Mouse (Mus musculus) intestine, embryonic 15.5 days (tissue): ENCODE measurements around the gene Haspin. TPM values are rescaled to one million over a fixed set of nuclear protein-coding genes. Genes with fewer than 3 reads are reported as not detected.

Experiments used
- ATAC-seq: fragments of 200-750 bp; cut with Nextera tagmentation; 2 replicates; pipeline ENCODE4 v1.8.0; 2017; ENCODE audit warnings: moderate TSS enrichment, moderate library complexity
- H3K27ac ChIP-seq: fragments of 300-500 bp; sonication (generic); 2 replicates; pipeline ENCODE4 v1.5.1; 2015; ENCODE audit warnings: mild to moderate bottlenecking, inconsistent platforms
- H3K27me3 ChIP-seq: fragments of 300-500 bp; sonication (generic); replicated peaks from 2 replicates; pipeline ENCODE4 v1.6.1; 2015; ENCODE audit warnings: inconsistent platforms
- H3K36me3 ChIP-seq: fragments of 300-500 bp; sonication (generic); 2 replicates; pipeline ENCODE4 v1.6.1; 2015; ENCODE audit warnings: inconsistent platforms
- H3K4me1 ChIP-seq: fragments of 300-500 bp; sonication (generic); replicated peaks from 2 replicates; pipeline ENCODE4 v1.6.1; 2015; ENCODE audit warnings: inconsistent platforms
- H3K4me2 ChIP-seq: fragments of 300-500 bp; sonication (generic); replicated peaks from 2 replicates; pipeline ENCODE4 v1.6.1; 2015; ENCODE audit warnings: mild to moderate bottlenecking, inconsistent platforms
- H3K4me3 ChIP-seq: fragments of 300-500 bp; sonication (generic); replicated peaks from 2 replicates; pipeline ENCODE4 v1.5.1; 2015; ENCODE audit warnings: inconsistent platforms
- H3K9ac ChIP-seq: fragments of 300-500 bp; sonication (generic); 2 replicates; pipeline ENCODE4 v1.6.1; 2015; ENCODE audit warnings: inconsistent platforms
- H3K9me3 ChIP-seq: fragments of 300-500 bp; sonication (generic); 2 replicates; pipeline ENCODE4 v1.6.1; 2016; ENCODE audit warnings: inconsistent platforms
- WGBS: fragments of 180-500 bp; shearing (Covaris S2); methylation state at CpG from one replicate; pipeline ENCODE4 v1.1.7; 2015; 5-methylcytosine and 5-hydroxymethylcytosine counted together
- polyA plus RNA-seq: library from polyadenylated mRNA; unstranded; fragments of >200 nt; fragmentation: Nextera tagmentation; extraction: Ambion mirVana; gene quantifications from 2 replicates; pipeline ENCODE4 v1.2.1, GENCODE M21; 2015

Haspin gene
- 15.2 and 16.5 TPM in 2 replicates for polyA plus RNA-seq

DNA sequence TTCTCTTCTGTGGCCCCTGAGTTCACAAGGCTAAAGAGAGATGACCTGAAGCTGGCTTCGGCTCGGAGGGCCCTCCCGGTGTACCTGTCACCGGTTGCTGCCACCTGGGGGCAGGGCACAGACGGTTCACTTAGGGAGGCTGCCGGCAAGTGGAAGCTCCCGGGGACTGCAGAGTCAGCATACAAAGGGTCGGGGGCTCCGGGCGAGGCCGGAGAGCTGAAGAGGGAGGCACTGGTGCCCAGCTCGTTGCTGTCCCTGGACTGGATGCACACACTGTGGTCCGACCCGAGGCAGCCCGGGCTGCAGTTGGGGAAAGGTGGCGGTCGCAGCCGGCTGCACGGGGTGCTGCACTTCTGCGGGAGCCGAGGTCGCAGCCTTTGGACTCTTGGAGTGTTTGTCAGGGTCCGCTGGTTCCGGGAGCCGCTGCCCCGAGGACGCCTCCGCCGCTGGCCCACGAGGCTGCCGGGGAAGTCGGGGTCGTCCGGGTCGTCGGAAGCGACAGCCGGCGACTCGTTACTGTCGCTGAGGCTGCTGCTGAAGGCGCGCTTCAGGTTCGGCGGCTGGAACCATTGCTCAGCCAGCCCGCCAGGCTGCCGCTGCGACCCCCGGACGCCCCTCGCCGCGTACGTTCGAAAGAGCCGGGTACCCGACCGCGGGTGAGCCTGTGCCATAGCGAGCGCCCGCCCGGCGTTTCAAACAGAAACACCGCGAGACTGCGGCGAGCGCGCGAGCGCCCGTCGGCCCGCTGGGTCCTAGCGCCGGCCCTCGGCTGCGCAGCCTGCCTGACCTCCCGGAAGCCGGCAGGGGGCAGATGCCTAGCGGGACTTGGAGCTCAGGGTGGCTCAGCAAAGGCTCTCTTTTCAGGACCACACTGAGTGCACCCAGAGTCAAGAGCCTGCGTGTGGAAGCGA is at the start of gene Haspin:
TSS of gene Haspin (minus strand) at position 704 of the 911 bp plus-strand sequence.
- H3K4me2 ChIP-seq = peak within 1 kb of the TSS; percentile 63
- peaks cover 6% of the 10 kb centered on the region; the same call in 1 of the 2 replicates for H3K36me3 ChIP-seq
- under 1% methylated on average over 81 of the region's 84 CpGs for WGBS
- 0 out of 2 replicates have a peak within 1 kb of the TSS, but pooled peaks have one; percentile 5 for H3K27ac ChIP-seq
- H3K4me3 ChIP-seq = peak within 1 kb of the TSS; percentile 78
- no peaks in the 10 kb centered on the region for H3K27me3 ChIP-seq
- no peaks in the 10 kb centered on the region for H3K9me3 ChIP-seq
- H3K4me1 ChIP-seq = peaks cover 9% of the 10 kb centered on the region; the same call in 1 of the 2 replicates
- peak; percentile 97 for ATAC-seq
- H3K9ac ChIP-seq = peak within 1 kb of the TSS; percentile 58

DNA sequence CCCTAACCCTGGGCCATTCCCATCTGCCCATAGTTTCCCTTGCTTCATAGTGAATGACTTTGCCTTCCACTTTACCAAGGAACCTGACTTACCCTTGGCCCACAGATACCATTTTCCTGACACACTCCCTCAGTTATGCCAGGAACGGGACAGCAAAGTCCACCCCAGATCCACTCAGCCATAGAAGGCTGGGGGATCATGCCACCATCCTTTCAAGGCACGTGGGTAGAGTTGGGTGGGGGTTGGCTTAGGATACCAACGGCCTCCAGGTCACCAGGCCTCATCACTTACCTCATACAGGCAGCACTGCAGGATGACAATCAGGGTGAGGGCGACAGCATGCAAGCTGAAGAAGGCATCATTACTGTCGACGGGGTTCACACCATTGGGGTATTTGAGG is 49.1 kb upstream of the Haspin start:
- no peaks in the 10 kb centered on the region for H3K27me3 ChIP-seq
- H3K27ac ChIP-seq = no peak overlapping the region
- H3K9me3 ChIP-seq = no peaks in the 10 kb centered on the region
- H3K4me3 ChIP-seq = no peak overlapping the region
- no peak for ATAC-seq
- H3K9ac ChIP-seq = no peak overlapping the region
- 91% methylated on average over 6 of the region's 6 CpGs for WGBS
- peaks cover 9% of the 10 kb centered on the region for H3K36me3 ChIP-seq
- no peaks in the 10 kb centered on the region for H3K4me1 ChIP-seq
- no peak overlapping the region for H3K4me2 ChIP-seq

DNA sequence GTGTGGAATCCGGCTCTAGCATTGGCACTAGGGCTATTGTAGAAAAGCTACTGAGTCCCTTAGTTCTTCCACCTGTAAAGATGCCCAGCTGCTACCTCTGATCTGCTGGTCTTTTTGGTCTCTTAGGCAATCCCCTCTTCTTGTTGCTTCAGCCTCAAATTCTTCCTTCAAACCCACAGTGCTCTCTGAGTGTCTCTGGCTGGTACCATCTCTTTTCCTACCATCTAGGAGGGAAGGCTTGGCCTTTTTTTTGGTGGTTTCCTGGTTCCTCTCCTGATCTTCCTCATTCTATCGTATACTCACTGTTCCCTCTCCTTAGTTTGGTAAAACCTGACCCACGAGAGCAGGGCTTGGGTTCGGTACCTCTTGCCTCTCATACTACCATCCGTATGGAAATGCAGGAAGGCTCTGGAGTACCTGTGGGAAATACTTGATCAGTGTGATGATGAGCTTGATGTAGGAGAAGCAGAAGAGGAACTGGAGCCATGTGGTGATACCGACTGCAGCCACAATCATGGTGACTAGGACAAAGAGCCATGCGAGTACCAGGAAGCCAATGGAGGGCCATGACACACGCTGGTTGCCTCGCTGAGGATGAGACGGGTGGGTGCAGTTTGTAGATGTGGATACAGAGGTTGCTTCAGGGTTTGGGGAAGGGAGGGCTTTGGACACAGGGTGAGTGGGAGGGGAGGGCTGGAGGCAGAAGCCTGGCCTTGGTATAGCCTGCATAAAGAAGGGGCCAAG is 48.0 kb upstream of the Haspin start:
- Histone ChIP-seq H3K27me3 (no peaks in the 10 kb centered on the region), H3K9me3 (no peaks in the 10 kb centered on the region), H3K36me3 (peaks cover 13% of the 10 kb centered on the region), H3K4me2 (no peak overlapping the region), H3K4me1 (no peaks in the 10 kb centered on the region), H3K4me3 (no peak overlapping the region), H3K27ac (no peak overlapping the region), H3K9ac (no peak overlapping the region)
- no peak for ATAC-seq
- 91% methylated on average over 10 of the region's 10 CpGs for WGBS

DNA sequence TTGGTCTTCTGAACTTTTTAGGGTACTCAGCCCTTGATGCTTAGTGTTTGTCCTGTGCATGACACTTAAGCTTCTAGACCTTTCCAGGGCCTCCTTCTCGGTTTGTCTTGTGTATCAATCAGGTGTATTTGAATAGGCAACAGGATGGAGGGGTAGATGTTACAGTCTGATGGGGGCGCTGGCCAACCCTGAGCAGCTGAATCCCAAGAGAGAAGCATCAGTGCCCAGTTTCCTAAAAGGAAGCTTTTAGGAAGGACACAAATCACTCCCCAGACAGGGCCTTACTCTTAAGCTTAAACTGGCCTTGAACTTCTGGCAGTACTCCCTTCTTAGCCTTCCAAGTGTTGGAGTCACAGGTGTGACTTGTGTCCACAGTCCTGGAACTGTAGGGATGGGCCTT is 39.8 kb upstream of the Haspin start:
- 4% methylated on average over 2 of the region's 2 CpGs for WGBS

DNA sequence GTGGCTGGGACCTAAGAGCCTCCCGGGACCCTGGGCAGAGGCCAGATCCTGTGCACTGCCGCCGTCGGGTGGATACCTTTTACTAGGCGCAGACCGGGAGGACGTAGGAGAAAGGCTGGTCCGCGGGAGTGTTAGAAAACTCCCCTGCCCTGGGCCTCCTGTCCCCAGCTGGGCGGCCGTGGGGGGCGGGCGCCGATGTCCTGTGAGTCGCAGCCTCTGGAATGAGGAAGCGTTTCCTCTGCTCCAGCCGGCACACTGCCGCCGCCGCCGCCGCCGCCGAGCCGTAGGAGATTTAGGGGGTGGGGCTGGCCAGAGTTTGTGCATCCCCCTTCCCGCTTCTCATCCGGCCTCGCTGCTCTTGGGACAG is 39.4 kb upstream of the Haspin start:
- under 1% methylated on average over 28 of the region's 28 CpGs for WGBS
- H3K36me3 ChIP-seq = peaks cover 8% of the 10 kb centered on the region; the same call in 1 of the 2 replicates
- H3K9ac ChIP-seq = peak overlapping the region; percentile 78
- H3K27ac ChIP-seq = peak overlapping the region; percentile 97
- peaks cover 28% of the 10 kb centered on the region for H3K4me1 ChIP-seq
- no peaks in the 10 kb centered on the region for H3K9me3 ChIP-seq
- peak overlapping the region; percentile 76 for H3K4me2 ChIP-seq
- H3K4me3 ChIP-seq = peak overlapping the region; percentile 94
- peak; percentile 86 for ATAC-seq
- H3K27me3 ChIP-seq = no peaks in the 10 kb centered on the region

More for the DNA sequence above, 39.8 kb upstream of the Haspin start:
- peak overlapping the region; percentile 78 for H3K9ac ChIP-seq
- ATAC-seq = peak; percentile 16
- peak overlapping the region; percentile 94 for H3K4me3 ChIP-seq
- peak overlapping the region; percentile 97 for H3K27ac ChIP-seq
- H3K4me1 ChIP-seq = peaks cover 26% of the 10 kb centered on the region
- peaks cover 8% of the 10 kb centered on the region; the same call in 1 of the 2 replicates for H3K36me3 ChIP-seq
- H3K9me3 ChIP-seq = no peaks in the 10 kb centered on the region
- H3K27me3 ChIP-seq = no peaks in the 10 kb centered on the region
- H3K4me2 ChIP-seq = peak overlapping the region; percentile 76

DNA sequence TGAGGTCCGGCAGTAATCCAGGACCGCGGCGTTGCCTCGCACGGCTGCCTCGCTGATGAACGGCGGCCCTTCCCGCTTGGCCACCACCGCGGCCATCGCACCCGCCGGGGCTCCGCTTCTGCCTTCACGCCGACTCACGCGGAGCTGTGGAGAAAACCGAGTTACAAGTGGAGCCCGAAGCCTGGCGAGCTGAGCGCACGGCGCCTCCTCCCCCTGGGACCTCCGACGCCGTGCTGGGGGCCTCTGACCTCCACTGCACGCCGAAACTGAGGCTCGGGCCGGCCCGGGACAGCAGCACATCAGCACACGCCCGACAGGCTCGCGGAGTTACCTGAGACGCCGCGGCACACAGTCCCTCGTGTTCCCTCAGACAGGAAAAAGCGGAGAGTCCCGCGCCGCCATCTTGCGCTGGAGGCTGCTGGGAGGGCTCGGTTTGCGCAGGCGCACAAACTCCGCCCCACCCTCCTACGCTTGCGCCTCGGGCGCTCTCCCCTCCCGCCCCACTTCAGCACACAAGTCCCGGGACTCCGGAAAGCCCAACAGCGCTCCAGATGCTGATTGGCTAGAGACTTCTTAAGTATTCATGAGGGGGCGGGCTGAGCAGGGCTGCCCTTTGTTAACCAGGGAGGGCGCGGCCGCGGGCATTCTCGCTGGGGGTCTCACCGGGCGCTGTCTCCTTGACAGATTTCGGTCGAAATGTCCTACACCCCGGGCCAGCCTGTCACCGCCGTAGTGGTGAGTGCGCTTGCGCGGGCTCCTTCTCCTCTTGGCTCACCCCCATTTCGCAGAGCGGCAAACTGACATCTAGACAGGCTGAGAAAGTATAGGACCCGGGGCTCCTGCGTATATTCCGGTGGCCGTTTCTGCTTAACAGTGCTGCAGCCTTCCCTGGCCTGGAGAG is 38.8 kb upstream of the Haspin start, which contains the start of the genes Emc6 and Tax1bp3:
TSS of gene Emc6 (minus strand) at position 430 of the 901 bp plus-strand sequence.
TSS of gene Tax1bp3 (plus strand) at position 476 of the 901 bp plus-strand sequence.
- peak; percentile 97 for ATAC-seq
- no peaks in the 10 kb centered on the region for H3K27me3 ChIP-seq
- H3K4me1 ChIP-seq = peaks cover 30% of the 10 kb centered on the region
- H3K4me2 ChIP-seq = peak within 1 kb of the TSS; percentile 78
- H3K27ac ChIP-seq = peak within 1 kb of the TSS; percentile 97
- no peaks in the 10 kb centered on the region for H3K9me3 ChIP-seq
- WGBS = under 1% methylated on average over 80 of the region's 81 CpGs
- H3K9ac ChIP-seq = peak within 1 kb of the TSS; percentile 78
- peak within 1 kb of the TSS; percentile 94 for H3K4me3 ChIP-seq
- H3K36me3 ChIP-seq = peaks cover 3% of the 10 kb centered on the region; the same call in 1 of the 2 replicates

DNA sequence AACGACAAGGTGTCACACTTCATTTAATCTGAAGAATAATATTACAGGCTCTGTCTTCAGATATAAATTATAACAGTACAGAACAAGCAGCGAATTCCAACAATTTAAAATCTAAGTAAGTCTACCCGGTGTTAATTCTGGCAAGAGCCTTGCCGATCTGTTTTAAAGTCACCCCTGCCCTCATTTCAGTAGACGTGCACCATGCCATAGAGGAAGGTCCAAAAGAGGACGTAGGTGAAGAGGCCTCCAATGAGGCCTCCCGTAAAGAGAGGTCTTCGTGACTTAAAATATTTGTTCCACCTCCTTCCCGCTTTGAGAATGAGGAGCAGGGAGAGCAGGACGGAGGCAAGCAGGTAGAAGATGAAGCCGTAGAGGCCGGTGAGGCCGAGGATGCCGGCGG is 38.1 kb upstream of the Haspin start:
- H3K27me3 ChIP-seq = no peaks in the 10 kb centered on the region
- H3K4me3 ChIP-seq = peak overlapping the region; percentile 94
- peak overlapping the region; percentile 78 for H3K4me2 ChIP-seq
- WGBS = under 1% methylated on average over 15 of the region's 15 CpGs
- H3K27ac ChIP-seq = peak overlapping the region; percentile 63; the same call in 1 of the 2 replicates
- ATAC-seq = no peak
- H3K36me3 ChIP-seq = peaks cover 3% of the 10 kb centered on the region; the same call in 1 of the 2 replicates
- peaks cover 30% of the 10 kb centered on the region for H3K4me1 ChIP-seq
- peak overlapping the region; percentile 74 for H3K9ac ChIP-seq
- H3K9me3 ChIP-seq = no peaks in the 10 kb centered on the region

DNA sequence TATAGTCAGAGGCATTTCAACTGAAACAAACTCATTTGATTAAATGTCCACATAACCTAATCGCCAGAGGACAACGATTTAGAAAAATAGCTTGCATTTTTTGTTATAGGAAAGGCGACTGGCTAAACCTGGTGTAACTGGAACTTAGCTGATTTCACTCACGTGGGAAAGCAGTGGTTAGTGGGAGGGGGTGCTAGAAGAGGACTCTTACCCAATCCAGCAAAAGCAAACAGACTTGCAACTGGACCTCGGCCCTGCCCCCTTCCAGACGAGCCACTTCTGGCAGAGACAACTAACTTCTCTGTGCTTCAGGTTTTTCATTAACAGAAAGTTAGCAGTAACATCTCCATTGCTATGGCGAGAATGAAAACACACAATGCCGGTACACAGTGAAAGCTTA is 37.5 kb upstream of the Haspin start:
- peak overlapping the region; percentile 78 for H3K4me2 ChIP-seq
- H3K9me3 ChIP-seq = no peaks in the 10 kb centered on the region
- ATAC-seq = peak; percentile 31
- peak overlapping the region; percentile 94 for H3K4me3 ChIP-seq
- no peaks in the 10 kb centered on the region for H3K27me3 ChIP-seq
- 28% methylated on average over 8 of the region's 8 CpGs for WGBS
- peak overlapping the region; percentile 74 for H3K9ac ChIP-seq
- 0 out of 2 replicates have a peak overlapping the region, but pooled peaks have one; percentile 63 for H3K27ac ChIP-seq
- H3K4me1 ChIP-seq = peaks cover 30% of the 10 kb centered on the region
- H3K36me3 ChIP-seq = peaks cover 3% of the 10 kb centered on the region; the same call in 1 of the 2 replicates

DNA sequence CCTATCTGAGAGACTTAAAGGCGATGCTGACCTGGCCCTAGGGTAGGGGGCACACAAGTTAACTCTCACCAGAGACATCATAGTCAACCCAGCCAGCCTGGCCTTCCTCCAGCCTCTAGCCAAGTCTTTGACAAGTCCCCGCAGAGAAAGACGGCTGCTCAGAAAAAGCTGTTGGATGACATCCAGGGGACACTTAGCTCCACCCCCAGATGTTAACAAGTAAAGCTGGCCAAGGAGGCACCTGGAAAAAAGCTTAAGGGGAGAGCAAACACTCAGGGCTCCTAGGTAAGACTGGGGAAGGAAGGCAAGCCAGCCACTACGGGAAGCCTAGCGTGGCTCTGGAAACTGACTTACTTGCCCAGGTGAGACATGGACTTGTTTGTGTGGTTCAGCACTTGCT is 34.1 kb upstream of the Haspin start:
- H3K4me2 ChIP-seq = no peak overlapping the region
- H3K4me3 ChIP-seq = no peak overlapping the region
- peaks cover 3% of the 10 kb centered on the region; the same call in 1 of the 2 replicates for H3K36me3 ChIP-seq
- no peak for ATAC-seq
- no peaks in the 10 kb centered on the region for H3K9me3 ChIP-seq
- H3K27ac ChIP-seq = no peak overlapping the region
- H3K4me1 ChIP-seq = peaks cover 15% of the 10 kb centered on the region
- no peaks in the 10 kb centered on the region for H3K27me3 ChIP-seq
- WGBS = 38% methylated on average over 5 of the region's 5 CpGs
- no peak overlapping the region for H3K9ac ChIP-seq

DNA sequence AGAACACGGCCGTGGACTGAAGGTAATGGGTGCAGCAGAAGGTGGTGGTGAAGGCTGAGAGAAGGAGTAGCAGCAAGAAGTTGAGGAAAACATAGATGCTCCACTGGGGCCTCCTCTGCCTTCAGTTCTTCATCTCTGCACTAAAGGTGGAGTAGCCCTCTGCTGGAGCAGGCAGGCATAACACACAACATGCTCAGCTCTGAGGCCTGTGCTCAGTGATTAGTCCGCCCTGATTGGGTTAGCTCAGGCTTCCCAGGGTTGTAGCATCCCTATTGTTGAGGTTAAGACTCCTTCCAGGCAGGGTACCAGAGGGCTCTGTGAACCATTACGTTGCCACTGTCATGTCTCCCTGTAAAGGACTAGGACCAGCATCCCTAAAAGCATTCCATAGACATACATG is 31.1 kb upstream of the Haspin start:
- Histone ChIP-seq H3K36me3 (peaks cover 3% of the 10 kb centered on the region; the same call in 1 of the 2 replicates), H3K9ac (no peak overlapping the region), H3K27ac (no peak overlapping the region), H3K27me3 (no peaks in the 10 kb centered on the region), H3K9me3 (no peaks in the 10 kb centered on the region), H3K4me2 (no peak overlapping the region), H3K4me1 (peaks cover 4% of the 10 kb centered on the region; the same call in 1 of the 2 replicates), H3K4me3 (no peak overlapping the region)
- WGBS = 43% methylated on average over 4 of the region's 4 CpGs
- ATAC-seq = peak; percentile 60; the same call in 1 of the 2 replicates

DNA sequence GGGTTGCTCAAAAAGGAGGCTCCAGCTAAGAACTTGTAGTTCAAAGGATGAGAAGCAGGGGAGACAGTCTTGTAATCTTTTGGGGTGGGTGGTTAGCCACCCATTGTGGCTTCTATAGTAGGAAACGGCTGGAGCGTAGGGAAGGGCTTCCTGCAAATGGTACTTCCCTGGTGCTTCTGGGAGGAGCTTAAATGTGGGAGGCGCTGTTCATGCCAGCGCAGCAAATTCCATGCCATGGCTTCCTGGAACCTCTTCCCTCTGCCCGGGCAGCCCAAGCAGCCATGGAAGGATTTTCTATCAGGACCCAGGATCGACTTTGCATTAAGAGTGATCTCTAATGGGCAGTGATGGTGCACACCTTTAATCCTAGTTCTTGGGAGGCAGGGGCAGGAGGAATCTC is 30.5 kb upstream of the Haspin start:
- Histone ChIP-seq H3K36me3 (no peaks in the 10 kb centered on the region), H3K9ac (no peak overlapping the region), H3K4me3 (no peak overlapping the region), H3K9me3 (no peaks in the 10 kb centered on the region), H3K27me3 (no peaks in the 10 kb centered on the region), H3K4me2 (no peak overlapping the region), H3K4me1 (peaks cover 4% of the 10 kb centered on the region; the same call in 1 of the 2 replicates), H3K27ac (no peak overlapping the region)
- no peak for ATAC-seq
- WGBS = 88% methylated on average over 6 of the region's 6 CpGs
